Mouse (Mus musculus): ENCODE measurements around the gene Secisbp2l. TPM values are rescaled to one million over a fixed set of nuclear protein-coding genes. Genes with fewer than 3 reads are reported as not detected.

Secisbp2l gene
- total and polyA plus RNA-seq, 3 experiments, result 8.7 to 15.1 (median 8.9) TPM

GRCm38 (mm10) chr2:125736025-125736343 lies 46.7 kb downstream of the Secisbp2l start:
- Histone ChIP-seq H3K9me3 (replicated peaks; ENCODE audit: low read length) (no peaks in the 10 kb centered on the region), H3K4me1 (ENCODE audit: control insufficient read depth in 1 of 2, insufficient read depth in 2 of 2) (peaks cover 14 to 36% of the 10 kb centered on the region in 2 experiments), H3K79me2 (replicated peaks; ENCODE audit: control insufficient read depth, extremely low read depth, insufficient read depth, poor library complexity, severe bottlenecking) (no peaks in the 10 kb centered on the region), H3K27me3 (replicated peaks) (no peaks in the 10 kb centered on the region), H3K9ac (ENCODE audit: insufficient read depth, low read depth) (no peak overlapping the region), H3K36me3 (replicated peaks in 1 of 2; ENCODE audit: control insufficient read depth in 1 of 2, insufficient read depth in 1 of 2, low read length in 1 of 2) (peaks cover 15 to 25% of the 10 kb centered on the region in 2 experiments), H3K4me3 (replicated peaks in 1 of 3; ENCODE audit: low read depth in 2 of 3, low read length in 2 of 3, poor library complexity in 1 of 3) (no peak overlapping the region), H3K27ac (ENCODE audit: insufficient read depth, low read depth) (no peak overlapping the region), H3K4me2 (ENCODE audit: insufficient read depth, low read depth, poor library complexity, severe bottlenecking) (no peak overlapping the region)
- TF ChIP-seq ETS1 (conservative IDR thresholded peaks at IDR 0.05; ENCODE audit: low read depth, low read length) (peak; percentile 34; the same call in 1 of the 2 replicates), MAX (IDR thresholded peaks at IDR 0.05; ENCODE audit: low read length) (0 out of 2 replicates have a peak, but pooled peaks have one; percentile 21), MXI1 (IDR thresholded peaks at IDR 0.05; ENCODE audit: low read depth, low read length) (0 out of 2 replicates have a peak, but pooled peaks have one; percentile 18), USF2 (conservative IDR thresholded peaks at IDR 0.05; ENCODE audit: low read depth, low read length) (peak; percentile 12; the same call in 1 of the 2 replicates), TBP (conservative IDR thresholded peaks at IDR 0.05; ENCODE audit: low read depth, low read length) (no peak)
- dilution Hi-C loops (cut with MboI; ENCODE audit: extremely low pct_ligation_motif_present, extremely low pct_unique_long_range_greater_than_20kb, low sequenced_read_pairs) (no loop called here), in situ Hi-C loops (cut with MboI; ENCODE audit: low pct_ligation_motif_present, low pct_unique_long_range_greater_than_20kb, low sequenced_read_pairs) (no loop called here)
- DNase-seq (ENCODE audit: extremely low read depth), result no peak

DNA sequence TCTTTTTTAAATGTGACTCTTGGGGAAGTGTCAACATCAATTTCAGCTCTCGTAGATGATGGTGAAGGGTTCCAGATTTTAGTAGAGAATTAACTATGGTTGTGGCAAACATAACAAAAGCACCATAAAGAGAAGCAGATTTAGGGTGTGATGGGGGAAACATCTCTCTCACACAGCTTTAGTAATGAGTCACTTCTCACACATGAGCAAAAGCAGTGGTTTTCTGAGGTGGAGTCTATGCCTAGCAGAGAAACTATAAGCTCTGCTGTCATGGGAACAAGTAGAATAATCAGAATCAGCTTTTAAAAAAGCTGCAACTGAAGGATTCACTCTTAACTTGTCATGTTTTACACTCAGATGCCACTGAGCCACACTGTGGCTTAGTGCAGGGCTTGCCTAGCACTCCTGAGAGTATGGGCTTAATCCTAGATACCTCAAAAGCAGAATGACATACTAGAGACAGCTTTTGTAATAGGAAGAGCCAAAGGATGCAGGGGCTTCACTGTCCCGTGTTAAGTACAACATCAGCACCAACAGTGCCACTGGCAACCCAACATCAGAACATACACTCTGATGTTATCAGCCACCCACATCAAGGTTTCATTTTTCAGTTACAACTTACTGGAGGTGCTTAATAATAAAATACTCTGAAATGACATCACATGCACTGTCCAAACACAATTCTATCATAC lies 47.2 kb downstream of the Secisbp2l start:
- dilution Hi-C loops (cut with MboI; ENCODE audit: extremely low pct_ligation_motif_present, extremely low pct_unique_long_range_greater_than_20kb, low sequenced_read_pairs), result no loop called here
- no peaks in the 10 kb centered on the region for H3K79me2 ChIP-seq (replicated peaks; ENCODE audit: control insufficient read depth, extremely low read depth, insufficient read depth, poor library complexity, severe bottlenecking)
- no peaks in the 10 kb centered on the region for H3K9me3 ChIP-seq (replicated peaks; ENCODE audit: low read length)
- no peak overlapping the region for H3K9ac ChIP-seq (ENCODE audit: insufficient read depth, low read depth)
- no peak overlapping the region for H3K4me3 ChIP-seq (replicated peaks in 1 of 3; ENCODE audit: low read depth in 2 of 3, low read length in 2 of 3, poor library complexity in 1 of 3)
- peaks cover 14 to 36% of the 10 kb centered on the region in 2 experiments for H3K4me1 ChIP-seq (ENCODE audit: control insufficient read depth in 1 of 2, insufficient read depth in 2 of 2)
- no peaks in the 10 kb centered on the region for H3K27me3 ChIP-seq (replicated peaks)
- H3K27ac ChIP-seq (ENCODE audit: insufficient read depth, low read depth), result no peak overlapping the region
- TF ChIP-seq JUND (conservative IDR thresholded peaks at IDR 0.05; ENCODE audit: low read depth, low read length) (peak; percentile 72), BHLHE40 (IDR thresholded peaks at IDR 0.05; ENCODE audit: low read depth, low read length) (peak; percentile 34; the same call in 1 of the 2 replicates), JUN (IDR thresholded peaks at IDR 0.05; ENCODE audit: insufficient read depth, low read depth, low read length) (peak; percentile 63), HCFC1 (IDR thresholded peaks at IDR 0.05; ENCODE audit: low read depth, low read length) (no peak), IRF4 (IDR thresholded peaks at IDR 0.05; ENCODE audit: low read depth, low read length) (peak; percentile 72; the same call in 1 of the 2 replicates), MYC (IDR thresholded peaks at IDR 0.05; ENCODE audit: low read depth, low read length) (no peak), TBP (conservative IDR thresholded peaks at IDR 0.05; ENCODE audit: low read depth, low read length) (no peak), EP300 (IDR thresholded peaks at IDR 0.05; ENCODE audit: low read length) (peak; percentile 55), RAD21 (IDR thresholded peaks at IDR 0.05; ENCODE audit: low read depth, low read length) (no peak)
- in situ Hi-C loops (cut with MboI; ENCODE audit: low pct_ligation_motif_present, low pct_unique_long_range_greater_than_20kb, low sequenced_read_pairs), result no loop called here
- no peak overlapping the region for H3K4me2 ChIP-seq (ENCODE audit: insufficient read depth, low read depth, poor library complexity, severe bottlenecking)
- DNase-seq (ENCODE audit: extremely low read depth), result peak; percentile 71
- peaks cover 11 to 21% of the 10 kb centered on the region in 2 experiments for H3K36me3 ChIP-seq (replicated peaks in 1 of 2; ENCODE audit: control insufficient read depth in 1 of 2, insufficient read depth in 1 of 2, low read length in 1 of 2)

All from CH12.LX (cell line).